Mouse (Mus musculus): ENCODE results near the gene Slc16a1.

Gene Slc16a1

GRCm38 (mm10) chr3:104638932-104639748 is 672 bp downstream of the Slc16a1 start:
- DNase-seq (ENCODE audit: low read depth, low spot score): peak; percentile 63

DNA sequence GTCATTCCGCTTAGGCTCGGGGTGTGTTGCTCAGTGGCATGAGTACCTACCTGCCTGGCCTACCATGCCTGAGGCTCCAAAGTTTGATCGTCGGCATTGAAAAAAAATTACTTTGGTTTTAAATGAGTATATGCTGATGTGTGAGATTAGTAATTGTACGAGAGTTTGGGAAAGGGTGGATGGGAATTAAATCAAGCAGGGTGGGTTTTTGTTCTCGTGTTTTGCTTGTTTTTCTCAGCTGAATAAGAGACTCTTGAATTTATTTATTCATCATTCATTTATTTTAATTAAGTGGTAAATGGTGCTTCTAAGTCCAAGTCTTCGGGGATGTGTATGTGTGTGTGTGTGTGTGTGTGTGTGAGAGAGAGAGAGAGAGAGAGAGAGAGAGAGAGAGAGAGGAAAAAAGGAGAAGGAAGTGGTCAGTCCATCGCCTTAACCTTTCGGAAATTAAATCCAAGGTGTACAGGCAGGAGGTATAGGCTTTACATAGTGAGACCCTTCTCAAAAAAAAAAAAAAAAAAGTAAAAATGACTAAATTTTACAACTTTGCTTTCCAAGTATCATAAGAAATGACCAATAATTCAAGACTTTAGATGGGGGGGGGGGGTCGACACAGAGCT is 1.4 kb downstream of the Slc16a1 start:
- DNase-seq (ENCODE audit: low read depth, low spot score): no peak

DNA sequence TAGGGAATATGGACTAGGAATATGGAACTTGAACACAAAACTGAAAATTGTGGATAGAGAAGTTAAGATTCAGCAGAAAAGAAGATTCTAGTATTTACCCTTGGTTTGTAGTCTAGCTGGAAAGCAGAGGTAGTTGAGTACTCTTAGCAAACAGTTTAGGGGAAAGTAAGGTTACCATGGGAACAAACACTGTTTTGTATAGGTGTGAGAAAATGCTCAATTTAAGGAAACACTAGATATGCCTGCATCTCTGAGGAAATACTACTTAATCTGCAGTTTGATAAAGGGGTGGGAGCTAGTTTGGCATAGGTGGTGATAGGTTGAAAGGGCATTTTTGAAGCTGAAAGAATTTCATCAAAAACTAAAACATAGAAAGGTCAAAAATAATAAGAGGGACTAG is 2.4 kb downstream of the Slc16a1 start:
- no peak for DNase-seq (ENCODE audit: low read depth, low spot score)

GRCm38 (mm10) chr3:104641313-104641712 is 2.8 kb downstream of the Slc16a1 start:
- DNase-seq (ENCODE audit: low read depth, low spot score): no peak

DNA sequence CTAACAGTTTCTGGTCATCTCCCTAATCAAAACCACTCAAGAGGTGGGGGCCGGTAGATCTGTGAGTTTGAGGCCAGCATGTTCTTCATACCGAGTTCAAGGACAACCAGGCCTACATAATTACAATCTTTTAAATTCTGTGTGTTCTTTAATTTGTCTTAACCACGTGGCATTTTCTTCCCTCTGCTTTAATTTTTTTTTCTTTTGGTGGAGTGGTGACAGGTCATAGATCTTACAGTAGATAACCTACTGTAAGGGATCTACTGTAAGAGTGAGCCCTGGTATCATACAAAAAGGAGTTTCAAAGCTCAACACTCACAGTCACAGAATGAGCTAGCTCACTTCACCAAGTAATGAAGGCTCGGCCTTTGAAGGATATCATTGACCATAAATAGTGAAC is 4.6 kb downstream of the Slc16a1 start:
- no peak for DNase-seq (ENCODE audit: low read depth, low spot score)

GRCm38 (mm10) chr3:104643810-104644270 is 5.4 kb downstream of the Slc16a1 start:
- DNase-seq (ENCODE audit: low read depth, low spot score): peak; percentile 41

GRCm38 (mm10) chr3:104644371-104644770 is 5.9 kb downstream of the Slc16a1 start:
- DNase-seq (ENCODE audit: low read depth, low spot score): no peak

- no peak for DNase-seq (ENCODE audit: low read depth, low spot score)
These were observed 15.8 kb downstream of the Slc16a1 start for GRCm38 (mm10) chr3:104654219-104654618.

DNA sequence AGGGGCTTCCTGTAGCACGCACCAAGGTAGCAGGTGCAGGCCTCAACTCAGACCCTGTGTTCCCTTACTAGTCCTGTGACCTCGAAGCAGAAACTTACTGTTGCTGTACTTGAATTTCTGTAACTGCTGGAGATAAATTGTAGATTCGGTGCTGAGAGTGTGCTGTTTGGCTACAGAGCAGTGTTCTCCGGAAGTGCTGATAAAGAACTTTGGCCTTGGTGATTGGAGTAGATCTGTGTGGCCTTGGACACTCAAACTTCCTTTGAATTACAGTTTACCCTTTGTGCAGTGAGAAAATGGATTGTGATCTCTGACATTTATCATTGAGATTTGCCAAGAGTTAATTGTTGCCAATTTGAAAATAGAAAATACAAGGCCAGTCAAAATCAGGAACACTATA is 16.5 kb downstream of the Slc16a1 start:
- no peak for DNase-seq (ENCODE audit: low read depth, low spot score)

DNA sequence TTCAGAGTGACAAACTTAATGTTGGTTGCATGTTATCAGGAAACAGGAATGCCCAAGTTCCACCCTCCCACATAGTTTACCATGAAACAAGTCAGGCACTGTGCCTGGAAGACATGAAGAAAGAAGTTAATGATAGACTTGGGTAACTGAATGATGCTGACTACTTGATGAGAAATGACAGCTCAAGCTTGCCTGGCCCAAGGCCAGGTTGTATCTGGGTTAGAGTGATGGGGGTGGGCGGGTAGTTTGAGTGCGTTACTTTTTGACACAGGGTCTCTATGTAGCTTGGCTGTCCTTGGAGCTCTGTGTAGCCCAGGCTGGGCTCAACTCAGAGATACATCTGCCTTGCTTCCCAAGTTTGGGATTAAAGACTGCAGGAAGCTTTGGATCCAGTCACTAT is 20.2 kb downstream of the Slc16a1 start:
- no peak for DNase-seq (ENCODE audit: low read depth, low spot score)

DNA sequence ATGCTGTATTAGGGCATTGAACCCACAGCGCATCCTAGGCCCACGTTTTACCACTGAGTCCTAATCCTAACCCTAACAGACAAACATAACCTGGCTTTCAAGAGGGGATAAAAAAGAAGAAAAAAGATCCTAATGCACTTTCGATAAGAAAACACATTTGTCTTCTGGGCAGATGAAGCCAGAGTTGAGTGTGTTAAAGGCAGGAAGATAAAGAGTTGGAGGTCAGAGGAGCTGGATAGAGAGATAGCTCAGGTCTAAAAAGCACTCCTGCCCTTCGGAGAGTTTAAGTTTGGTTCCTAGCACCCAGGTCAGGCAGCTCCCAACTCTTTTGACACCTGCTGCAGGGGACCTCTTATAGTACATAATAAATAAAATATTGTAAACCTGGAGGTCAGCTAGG is 21.3 kb downstream of the Slc16a1 start:
- DNase-seq (ENCODE audit: low read depth, low spot score): no peak

GRCm38 (mm10) chr3:104660522-104660921 is 22.1 kb downstream of the Slc16a1 start:
- no peak for DNase-seq (ENCODE audit: low read depth, low spot score)

GRCm38 (mm10) chr3:104662007-104662406 is 23.5 kb downstream of the Slc16a1 start:
- peak; percentile 21 for DNase-seq (ENCODE audit: low read depth, low spot score)

DNA sequence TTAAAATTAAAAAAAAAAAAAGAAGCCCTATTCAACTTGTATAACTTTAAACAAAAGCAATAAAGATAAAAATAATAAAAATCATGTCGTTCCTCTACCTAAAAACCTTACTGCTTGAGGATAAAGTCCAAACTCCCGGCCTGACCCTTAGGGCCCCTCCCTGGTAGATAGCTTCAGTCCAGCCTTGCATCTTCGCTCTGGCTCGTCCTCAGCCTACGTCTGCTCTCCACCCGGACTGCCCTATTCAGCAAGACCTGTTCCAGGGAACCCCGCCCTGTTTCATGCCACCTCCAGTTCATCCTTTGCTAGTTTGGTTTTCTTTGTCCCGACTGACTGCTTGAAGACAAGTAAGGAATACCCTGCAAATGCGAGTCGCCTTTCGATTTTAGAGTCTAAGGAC is 24.5 kb downstream of the Slc16a1 start:
- DNase-seq (ENCODE audit: low read depth, low spot score): no peak

DNA sequence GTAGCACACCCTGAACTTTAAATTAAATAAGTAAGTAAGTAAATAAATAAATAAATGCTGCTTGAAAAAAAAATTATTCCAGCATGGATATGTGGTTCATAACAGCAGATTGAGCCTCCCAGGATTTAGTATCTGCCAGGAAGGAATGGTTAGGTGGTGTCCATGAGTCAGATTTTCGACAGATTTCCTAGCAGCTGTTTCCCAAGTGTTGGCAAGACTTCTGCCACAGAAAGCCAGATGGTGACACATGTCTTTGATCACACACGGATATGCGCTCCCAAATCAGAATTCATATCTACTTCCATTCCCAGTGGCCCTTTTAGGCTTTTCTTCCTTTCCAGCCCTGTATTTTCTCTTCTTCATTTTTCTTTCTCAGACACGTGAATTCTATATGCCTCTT is 28.5 kb downstream of the Slc16a1 start:
- DNase-seq (ENCODE audit: low read depth, low spot score): peak; percentile 77

DNA sequence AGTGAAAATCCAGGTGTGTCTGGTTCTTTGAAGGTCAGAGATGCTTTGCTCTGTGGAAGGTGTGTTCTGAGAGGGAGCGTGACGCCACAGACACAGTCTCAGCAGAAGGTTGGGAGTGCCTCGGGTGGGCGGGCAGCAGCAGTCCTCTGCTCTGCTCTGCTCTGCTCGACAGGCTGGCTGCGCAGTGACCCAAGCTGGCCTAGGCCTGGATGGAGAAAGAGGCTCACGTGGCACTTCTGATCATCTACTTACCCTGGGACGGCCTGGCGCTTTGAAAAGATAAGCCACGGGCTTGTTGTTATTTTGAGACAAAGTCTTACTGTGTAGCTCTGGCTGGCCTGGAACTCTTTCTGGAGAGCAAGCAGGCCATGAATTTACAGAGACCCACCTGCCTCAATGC is 29.0 kb downstream of the Slc16a1 start:
- no peak for DNase-seq (ENCODE audit: low read depth, low spot score)

GRCm38 (mm10) chr3:104668989-104669388 is 30.5 kb downstream of the Slc16a1 start:
- no peak for DNase-seq (ENCODE audit: low read depth, low spot score)

DNA sequence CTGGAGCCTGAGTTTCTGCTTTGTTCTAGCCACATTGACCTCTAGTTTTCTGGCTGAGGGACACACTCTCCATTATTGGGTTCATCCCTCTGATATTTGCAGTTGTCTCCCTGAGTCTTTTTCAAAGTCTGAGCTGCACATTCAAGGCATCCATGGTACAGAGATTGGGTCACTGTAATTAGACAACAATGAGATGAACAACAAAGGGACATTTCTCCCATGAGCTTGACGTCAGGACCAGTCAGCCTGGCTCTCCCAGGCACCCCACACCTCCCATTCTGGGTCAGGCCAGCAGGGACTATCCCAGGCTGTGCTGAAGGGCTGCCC is 31.4 kb downstream of the Slc16a1 start:
- no peak for DNase-seq (ENCODE audit: low read depth, low spot score)

DNA sequence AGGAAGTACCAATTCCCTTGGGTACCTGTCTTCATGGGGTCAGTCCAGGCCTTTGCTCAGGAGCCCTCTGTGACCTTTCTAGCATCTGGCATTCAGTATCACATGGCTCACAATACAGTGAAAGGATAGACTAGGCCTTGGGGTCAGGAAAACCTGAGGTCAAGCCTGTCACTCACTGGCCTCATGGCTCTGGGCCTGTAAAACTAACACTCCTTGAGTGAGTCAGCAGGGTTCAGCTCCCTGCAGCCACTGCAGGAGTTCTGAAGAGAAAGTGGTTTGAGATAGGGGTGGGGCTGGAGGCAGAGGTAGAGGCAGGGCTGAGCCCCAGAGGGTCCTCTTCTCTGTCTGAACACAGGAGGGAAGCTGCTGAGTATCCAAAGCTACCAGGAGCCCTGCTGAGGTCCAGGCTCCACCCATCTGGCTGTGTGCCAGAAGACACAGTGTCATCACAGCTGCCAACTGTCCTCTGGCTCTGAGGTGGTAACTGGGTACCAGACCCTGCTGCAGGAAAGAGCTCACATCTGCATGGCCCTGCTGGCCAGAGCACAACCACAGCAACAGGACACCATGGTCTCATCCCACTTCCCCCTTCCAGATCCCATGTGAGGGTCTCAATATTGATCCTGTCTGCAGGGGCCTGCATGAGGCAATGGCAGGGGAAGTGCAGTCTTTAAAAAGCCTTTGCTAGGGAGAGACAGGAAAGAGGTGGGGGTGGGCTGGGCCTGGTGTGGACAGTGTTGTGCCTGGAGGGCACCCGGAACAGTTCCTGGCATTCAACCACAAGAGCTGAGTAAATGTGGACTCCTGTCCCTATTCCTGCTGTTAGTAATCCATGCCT is 31.9 kb downstream of the Slc16a1 start:
- peak; percentile 45 for DNase-seq (ENCODE audit: low read depth, low spot score)

DNA sequence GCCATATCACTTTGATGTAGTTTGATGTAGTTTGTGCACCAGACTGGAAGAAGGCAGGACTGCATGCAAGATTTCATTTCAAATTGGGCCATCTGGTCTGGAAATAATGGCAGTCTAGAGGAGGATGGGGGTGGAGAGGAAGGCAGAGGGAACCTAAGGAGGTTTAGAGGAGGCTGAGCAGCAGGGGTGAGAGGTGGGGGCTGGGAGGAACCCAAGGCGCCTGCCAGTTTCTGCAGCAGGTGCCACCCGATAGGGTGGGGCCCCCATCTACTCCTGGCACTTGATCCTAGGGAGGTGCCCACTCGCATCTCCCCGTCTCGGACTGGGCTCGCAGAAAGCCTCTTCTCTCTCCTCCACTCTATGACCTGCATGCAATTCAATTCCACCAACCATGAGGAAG is 33.1 kb downstream of the Slc16a1 start:
- DNase-seq (ENCODE audit: low read depth, low spot score): peak; percentile 20

- DNase-seq (ENCODE audit: low read depth, low spot score): no peak
These were observed 33.6 kb downstream of the Slc16a1 start for GRCm38 (mm10) chr3:104672041-104672440.

DNA sequence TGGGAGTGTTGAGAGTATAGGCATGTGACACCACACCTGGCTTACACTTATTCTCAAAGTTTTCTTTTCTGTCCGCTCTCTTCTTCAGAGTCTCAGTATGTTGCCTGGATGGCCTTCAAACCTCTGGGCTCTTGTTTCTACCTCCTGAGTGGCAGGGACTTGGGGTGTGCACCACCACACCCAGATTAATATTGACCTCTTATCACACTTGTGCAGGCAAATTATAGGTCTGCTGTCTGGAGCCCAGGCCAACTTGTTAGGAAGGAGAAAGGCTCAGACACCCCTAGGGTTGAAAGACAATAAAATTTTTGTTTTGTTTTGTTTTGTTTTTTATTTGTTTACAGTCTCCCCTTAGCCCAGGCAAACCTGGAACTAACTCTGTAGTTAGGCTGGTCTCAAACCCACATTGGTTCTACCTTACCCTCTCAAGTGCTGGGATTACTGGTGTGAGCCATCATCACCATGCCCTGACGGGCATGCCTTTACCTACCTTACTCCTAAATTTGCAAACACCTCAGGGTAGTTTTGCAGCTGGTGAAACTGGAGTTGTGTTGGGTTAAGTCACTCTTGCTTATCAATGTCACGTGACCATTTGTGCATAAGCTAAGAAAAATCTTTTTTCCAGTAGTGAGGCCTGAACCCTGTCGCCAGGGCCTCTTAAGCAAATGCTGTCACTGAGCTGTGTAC is 35.3 kb downstream of the Slc16a1 start:
- DNase-seq (ENCODE audit: low read depth, low spot score): no peak
